8 mouse cellular contexts compared by ENCODE assay signal in genomic region chr6:93445124-93445523, GRCm38 (mm10).
DNase-seq lines count a peak whose midpoint lies in the region; TF ChIP-seq lines count a peak whose summit lies in the region.
"Had no signal": no experiment of that assay in that cellular context is flagged by ENCODE, and none has a peak within 500 bp of the region (broad histone marks: within the 10 kb centered on the region; RNA-seq: fewer than 3 reads in every experiment).

No protein-coding gene starts in this region.

- no peak for TF ChIP-seq POLR2A in brain, embryonic 14.5 days (IDR thresholded peaks at IDR 0.05; ENCODE audit: borderline replicate concordance, extremely low read depth, insufficient read depth, insufficient read length, poor library complexity, severe bottlenecking)
- no peak for TF ChIP-seq POLR2A in lung, adult 2 months (IDR thresholded peaks at IDR 0.05; ENCODE audit: borderline replicate concordance, extremely low read depth, low read depth, low read length)

- 45% methylated on average over 5 of the region's 5 CpGs for WGBS in lung, adult 2 months

- DNase-seq in layer of hippocampus, adult 11-12 months (ENCODE audit: low spot score), result peak; percentile 50
- DNase-seq in layer of hippocampus, postnatal 10 days (ENCODE audit: low spot score in 2 of 2), result no peak
- DNase-seq in NIH3T3 (ENCODE audit: low read depth), result peak; percentile 75
- DNase-seq in brain, embryonic 14.5 days (ENCODE audit: low read depth), result peak; percentile 71
- no peak for DNase-seq in lung, adult 2 months
- DNase-seq in spleen, postnatal 4 days (ENCODE audit: low spot score in 2 of 2), result no peak
- no peak for DNase-seq in thymus, postnatal 36 days

- peaks cover 2% of the 10 kb centered on the region; the same call in 1 of the 2 replicates for H3K4me1 ChIP-seq in lung, adult 2 months (ENCODE audit: control insufficient read depth, insufficient read depth, low read length)

- no peak overlapping the region for H3K4me3 ChIP-seq in lung, adult 2 months (replicated peaks; ENCODE audit: extremely low read depth, low read depth, low read length)
- H3K4me3 ChIP-seq: neural tube, embryonic 13.5 days had no signal

- TF ChIP-seq CTCF in brain, embryonic 14.5 days (IDR thresholded peaks at IDR 0.05; ENCODE audit: borderline replicate concordance, extremely low read depth, insufficient read depth, insufficient read length), result peak; percentile 29; the same call in 1 of the 2 replicates
- TF ChIP-seq CTCF in lung, adult 2 months (IDR thresholded peaks at IDR 0.05; ENCODE audit: insufficient read depth, low read length), result 0 out of 2 replicates have a peak, but pooled peaks have one; percentile 4

Comparison
In these comparisons a context has a peak if more than half of its experiments do, and no peak if none do; other contexts are left out.
1. DNase-seq: peak in layer of hippocampus, adult 11-12 months (single experiment), NIH3T3 (single experiment) and brain, embryonic 14.5 days (single experiment); none in layer of hippocampus, postnatal 10 days (0 of 2), lung, adult 2 months (single experiment), spleen, postnatal 4 days (0 of 2) and thymus, postnatal 36 days (0 of 2).